Mouse (Mus musculus): ENCODE results near the gene Psma3. TPM values are rescaled to one million over a fixed set of nuclear protein-coding genes. Genes with fewer than 3 reads are reported as not detected.
"Not testable (repeated sequence)": the region's sequence is repeated elsewhere in the genome, so short reads cannot be mapped to it uniquely, and the experiment has no call there.

Gene Psma3
- polyA plus RNA-seq, 1 experiment from 2014 or later = 550 TPM

DNA sequence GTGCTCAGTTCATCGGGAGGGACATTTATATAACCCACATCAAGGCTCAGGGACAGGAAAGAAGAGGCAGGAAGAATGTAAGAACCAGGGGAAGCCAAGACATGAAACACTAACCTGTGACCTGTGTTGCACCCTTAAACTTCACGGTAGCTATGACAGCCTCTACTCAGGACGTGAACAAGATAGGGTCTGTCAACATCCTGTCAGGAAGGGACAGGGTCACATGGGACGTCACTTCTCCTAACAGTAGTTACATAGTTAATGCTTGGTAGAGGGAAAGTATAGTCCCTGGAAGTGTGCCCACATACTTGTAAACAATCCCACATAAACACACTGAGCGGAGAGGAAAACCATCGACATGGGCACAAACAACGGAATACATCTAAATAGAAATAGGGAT, 32.5 kb downstream of the Psma3 start:
- Histone ChIP-seq H3K4me1 (peaks cover 3% of the 10 kb centered on the region), H3K9me3 (no peaks in the 10 kb centered on the region), H3K27me3 (no peaks in the 10 kb centered on the region), H3K9ac (replicated peaks) (no peak overlapping the region), H3K36me3 (peaks cover 68% of the 10 kb centered on the region), H3K27ac (replicated peaks) (no peak overlapping the region), H3K4me2 (replicated peaks) (no peak overlapping the region), H3K4me3 (no peak overlapping the region)
- no peak for ATAC-seq (replicated peaks)
- WGBS = 90% methylated on average over 7 of the region's 7 CpGs

DNA sequence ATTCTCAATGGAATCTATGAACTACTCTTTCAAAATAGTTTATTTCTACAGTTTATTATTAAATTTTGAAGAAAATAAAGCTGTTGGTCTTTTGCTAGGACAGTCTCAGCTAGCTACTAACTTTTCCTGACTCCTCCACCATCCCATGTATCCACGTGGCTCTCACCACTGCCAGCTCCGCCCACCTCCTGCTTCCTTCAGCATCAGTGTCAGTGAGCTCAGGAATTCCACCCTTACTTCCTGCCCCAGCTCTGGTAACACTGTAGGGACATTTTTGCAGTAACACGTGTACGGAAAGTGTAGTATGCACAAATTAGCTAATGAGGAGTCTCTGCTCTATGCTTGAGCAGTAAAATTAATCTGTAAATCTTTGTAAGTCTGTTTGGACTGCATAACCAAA, 35.3 kb downstream of the Psma3 start:
- no peak overlapping the region for H3K4me2 ChIP-seq (replicated peaks)
- peaks cover 28% of the 10 kb centered on the region for H3K4me1 ChIP-seq
- no peak overlapping the region for H3K9ac ChIP-seq (replicated peaks)
- H3K36me3 ChIP-seq = peaks cover 61% of the 10 kb centered on the region
- WGBS = 73% methylated on average over 4 of the region's 4 CpGs
- H3K9me3 ChIP-seq = no peaks in the 10 kb centered on the region
- no peak overlapping the region for H3K27ac ChIP-seq (replicated peaks)
- H3K27me3 ChIP-seq = no peaks in the 10 kb centered on the region
- no peak overlapping the region for H3K4me3 ChIP-seq
- no peak for ATAC-seq (replicated peaks)

DNA sequence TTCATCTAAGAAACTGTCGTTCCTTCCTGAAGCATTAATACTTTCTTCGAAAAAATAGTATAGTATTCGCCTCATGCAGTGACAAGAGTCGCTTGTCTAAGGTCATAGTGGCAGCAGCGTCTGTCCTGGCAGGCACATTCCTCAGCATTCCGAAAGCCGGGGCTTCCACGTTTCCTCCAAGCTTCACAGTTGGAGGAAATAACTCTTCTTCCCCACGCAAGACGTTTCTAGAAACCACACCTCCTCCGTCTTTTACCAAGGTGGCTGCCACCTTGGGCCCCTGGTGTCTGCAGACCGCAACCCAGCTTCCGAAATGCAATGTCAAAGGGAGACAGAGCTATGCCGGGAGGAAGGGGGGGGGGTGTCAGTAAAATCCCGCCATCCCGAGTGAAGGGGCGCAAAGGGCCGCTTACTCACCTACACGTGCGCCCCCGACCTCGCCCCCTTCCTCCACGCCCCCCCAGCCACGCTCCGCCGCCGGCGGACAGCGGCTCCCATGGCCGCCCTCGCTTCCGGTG, 40.5 kb downstream of the Psma3 start:
- peaks cover 39% of the 10 kb centered on the region for H3K4me1 ChIP-seq
- no peak for ATAC-seq (replicated peaks)
- peak overlapping the region; percentile 69 for H3K4me3 ChIP-seq
- under 1% methylated on average over 32 of the region's 32 CpGs for WGBS
- H3K27me3 ChIP-seq = no peaks in the 10 kb centered on the region
- peak overlapping the region; percentile 84 for H3K9ac ChIP-seq (replicated peaks)
- H3K27ac ChIP-seq (replicated peaks) = peak overlapping the region; percentile 97
- peaks cover 19% of the 10 kb centered on the region for H3K36me3 ChIP-seq
- H3K4me2 ChIP-seq (replicated peaks) = peak overlapping the region; percentile 79
- no peaks in the 10 kb centered on the region for H3K9me3 ChIP-seq

- Histone ChIP-seq H3K27me3 (no peaks in the 10 kb centered on the region), H3K36me3 (peaks cover 20% of the 10 kb centered on the region), H3K9ac (replicated peaks) (peak within 1 kb of the TSS; percentile 84), H3K9me3 (no peaks in the 10 kb centered on the region), H3K4me2 (replicated peaks) (peak within 1 kb of the TSS; percentile 86), H3K4me3 (peak within 1 kb of the TSS; percentile 69), H3K4me1 (peaks cover 39% of the 10 kb centered on the region), H3K27ac (replicated peaks) (peak within 1 kb of the TSS; percentile 97)
- WGBS = under 1% methylated on average over 61 of the region's 61 CpGs
- ATAC-seq (replicated peaks) = peak; percentile 98
Observed at GRCm38 (mm10) chr12:71015363-71016210, 41.2 kb downstream of the Psma3 start, which contains the start of gene Arid4a. TSS of gene Arid4a (plus strand) at chr12:71015990.

- no peak for ATAC-seq (replicated peaks)
- no peaks in the 10 kb centered on the region for H3K27me3 ChIP-seq
- H3K9ac ChIP-seq (replicated peaks) = peak overlapping the region; percentile 68
- peak overlapping the region; percentile 86 for H3K4me2 ChIP-seq (replicated peaks)
- H3K4me3 ChIP-seq = peak overlapping the region; percentile 69
- under 1% methylated on average over 31 of the region's 33 CpGs for WGBS
- peak overlapping the region; percentile 95 for H3K27ac ChIP-seq (replicated peaks)
- H3K4me1 ChIP-seq = peaks cover 39% of the 10 kb centered on the region
- H3K36me3 ChIP-seq = peaks cover 25% of the 10 kb centered on the region
- no peaks in the 10 kb centered on the region for H3K9me3 ChIP-seq
Observed at GRCm38 (mm10) chr12:71016211-71016502, 41.7 kb downstream of the Psma3 start.

GRCm38 (mm10) chr12:71016503-71017241, 42.3 kb downstream of the Psma3 start:
- no peaks in the 10 kb centered on the region for H3K9me3 ChIP-seq
- H3K9ac ChIP-seq (replicated peaks) = peak overlapping the region; percentile 68
- peak overlapping the region; percentile 69 for H3K4me3 ChIP-seq
- WGBS = under 1% methylated on average over 41 of the region's 82 CpGs
- H3K36me3 ChIP-seq = peaks cover 25% of the 10 kb centered on the region
- H3K4me1 ChIP-seq = peaks cover 39% of the 10 kb centered on the region
- H3K27ac ChIP-seq (replicated peaks) = peak overlapping the region; percentile 95
- peak; percentile 10 for ATAC-seq (replicated peaks)
- no peaks in the 10 kb centered on the region for H3K27me3 ChIP-seq
- peak overlapping the region; percentile 86 for H3K4me2 ChIP-seq (replicated peaks)

DNA sequence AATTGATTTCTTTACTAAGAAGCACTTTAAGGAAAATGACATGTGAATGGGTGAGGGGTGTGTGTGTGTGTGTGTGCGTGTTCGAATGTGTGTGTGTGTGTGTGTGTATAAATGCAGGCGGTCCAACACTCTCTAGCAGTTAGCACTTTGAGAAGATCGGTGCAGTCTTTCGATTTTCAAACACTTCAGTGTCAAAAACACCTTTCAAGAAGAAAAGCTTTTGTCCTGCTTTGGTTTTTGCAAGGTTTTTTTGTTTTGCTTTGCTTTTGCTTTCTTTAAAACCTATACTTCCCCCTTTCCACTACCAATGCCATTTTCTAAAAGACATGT, 42.8 kb downstream of the Psma3 start:
- Histone ChIP-seq H3K4me1 (peaks cover 33% of the 10 kb centered on the region), H3K27me3 (no peaks in the 10 kb centered on the region), H3K36me3 (peaks cover 24% of the 10 kb centered on the region), H3K27ac (replicated peaks) (peak overlapping the region; percentile 95; the same call in 1 of the 2 replicates), H3K9me3 (no peaks in the 10 kb centered on the region), H3K4me2 (replicated peaks) (peak overlapping the region; percentile 86), H3K9ac (replicated peaks) (peak overlapping the region; percentile 68), H3K4me3 (peak overlapping the region; percentile 69)
- WGBS = 10% methylated on average over 5 of the region's 5 CpGs
- no peak for ATAC-seq (replicated peaks)

- Histone ChIP-seq H3K4me1 (peaks cover 29% of the 10 kb centered on the region), H3K9me3 (no peaks in the 10 kb centered on the region), H3K4me2 (replicated peaks) (peak overlapping the region; percentile 86; the same call in 1 of the 2 replicates), H3K9ac (replicated peaks) (no peak overlapping the region), H3K27ac (replicated peaks) (no peak overlapping the region), H3K27me3 (no peaks in the 10 kb centered on the region), H3K36me3 (peaks cover 23% of the 10 kb centered on the region), H3K4me3 (no peak overlapping the region)
- WGBS = 87% methylated on average over 10 of the region's 10 CpGs
- no peak for ATAC-seq (replicated peaks)
Observed at GRCm38 (mm10) chr12:71017827-71018226, 43.4 kb downstream of the Psma3 start.

DNA sequence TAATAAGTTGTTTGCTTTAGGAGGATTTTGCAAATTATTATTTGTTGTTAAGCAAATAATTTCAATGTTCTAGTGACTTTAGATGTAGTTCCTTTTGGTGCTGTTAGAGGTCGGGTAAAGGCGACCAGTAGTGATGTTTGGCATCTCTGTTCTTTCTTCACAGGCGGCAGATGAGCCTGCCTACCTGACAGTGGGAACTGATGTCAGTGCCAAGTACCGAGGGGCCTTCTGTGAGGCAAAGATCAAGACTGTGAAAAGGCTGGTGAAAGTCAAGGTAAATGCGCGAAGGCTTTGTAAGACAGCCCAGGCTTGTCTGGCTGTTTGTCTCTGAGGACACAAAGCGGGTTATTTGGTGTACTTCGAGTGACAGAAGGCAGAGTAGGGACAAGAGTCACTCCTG, 44.8 kb downstream of the Psma3 start:
- H3K9ac ChIP-seq (replicated peaks) = no peak overlapping the region
- H3K4me1 ChIP-seq = peaks cover 17% of the 10 kb centered on the region
- WGBS = 88% methylated on average over 8 of the region's 8 CpGs
- H3K4me2 ChIP-seq (replicated peaks) = no peak overlapping the region
- ATAC-seq (replicated peaks) = no peak
- no peaks in the 10 kb centered on the region for H3K9me3 ChIP-seq
- no peak overlapping the region for H3K27ac ChIP-seq (replicated peaks)
- H3K27me3 ChIP-seq = no peaks in the 10 kb centered on the region
- no peak overlapping the region for H3K4me3 ChIP-seq
- H3K36me3 ChIP-seq = peaks cover 33% of the 10 kb centered on the region

GRCm38 (mm10) chr12:71024411-71024810, 50.0 kb downstream of the Psma3 start:
- H3K27ac ChIP-seq (replicated peaks) = no peak overlapping the region
- H3K9me3 ChIP-seq = no peaks in the 10 kb centered on the region
- no peaks in the 10 kb centered on the region for H3K27me3 ChIP-seq
- 95% methylated on average over 10 of the region's 10 CpGs for WGBS
- ATAC-seq (replicated peaks) = no peak
- no peak overlapping the region for H3K9ac ChIP-seq (replicated peaks)
- peaks cover 68% of the 10 kb centered on the region for H3K36me3 ChIP-seq
- H3K4me3 ChIP-seq = no peak overlapping the region
- no peaks in the 10 kb centered on the region for H3K4me1 ChIP-seq
- no peak overlapping the region for H3K4me2 ChIP-seq (replicated peaks)

DNA sequence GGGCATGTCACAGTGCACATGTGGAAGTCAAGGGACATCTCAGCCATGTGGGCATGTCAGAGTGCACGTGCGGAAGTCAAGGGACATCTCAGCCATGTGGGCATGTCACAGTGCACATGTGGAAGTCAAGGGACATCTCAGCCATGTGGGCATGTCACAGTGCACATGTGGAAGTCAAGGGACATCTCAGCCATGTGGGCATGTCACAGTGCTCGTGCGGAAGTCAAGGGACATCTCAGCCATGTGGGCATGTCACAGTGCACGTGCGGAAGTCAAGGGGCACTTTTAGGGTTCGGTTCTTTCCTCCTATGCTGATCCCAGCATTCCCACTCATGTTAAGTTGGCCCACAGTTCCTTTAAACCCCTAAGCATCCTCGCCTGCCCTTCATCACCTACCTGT, 53.8 kb downstream of the Psma3 start:
- ATAC-seq (replicated peaks) = not testable (repeated sequence)

GRCm38 (mm10) chr12:71030260-71030659, 55.8 kb downstream of the Psma3 start:
- no peaks in the 10 kb centered on the region for H3K9me3 ChIP-seq
- H3K9ac ChIP-seq (replicated peaks) = no peak overlapping the region
- no peaks in the 10 kb centered on the region for H3K27me3 ChIP-seq
- H3K36me3 ChIP-seq = peaks cover 46% of the 10 kb centered on the region
- H3K4me2 ChIP-seq (replicated peaks) = no peak overlapping the region
- no peaks in the 10 kb centered on the region for H3K4me1 ChIP-seq
- 89% methylated on average over 8 of the region's 8 CpGs for WGBS
- H3K27ac ChIP-seq (replicated peaks) = no peak overlapping the region
- H3K4me3 ChIP-seq = no peak overlapping the region
- no peak for ATAC-seq (replicated peaks)

More for the DNA sequence above, 53.8 kb downstream of the Psma3 start:
- H3K4me2 ChIP-seq (replicated peaks); H3K27me3 ChIP-seq; H3K4me3 ChIP-seq; H3K9me3 ChIP-seq; H3K4me1 ChIP-seq; H3K27ac ChIP-seq (replicated peaks); H3K9ac ChIP-seq (replicated peaks): not testable (repeated sequence)
- peaks cover 61% of the 10 kb centered on the region for H3K36me3 ChIP-seq
- WGBS = 97% methylated on average over 8 of the region's 8 CpGs

Data from forebrain, embryonic 15.5 days (tissue).